Mouse (Mus musculus): ENCODE results near the gene Ap2m1. TPM values are rescaled to one million over a fixed set of nuclear protein-coding genes. Genes with fewer than 3 reads are reported as not detected.
"Not testable (repeated sequence)": the region's sequence is repeated elsewhere in the genome, so short reads cannot be mapped to it uniquely, and the experiment has no call there.

The Ap2m1 gene
- 100 to 1,000 TPM; 467 to 550 TPM for polyA plus RNA-seq (2017; shearing (Covaris generic))

- peak; percentile 100 for ATAC-seq
Measured at GRCm38 (mm10) chr16:20535296-20536080, at the start of gene Ap2m1. TSS of gene Ap2m1 (plus strand) at chr16:20535478.

- ATAC-seq: no peak
Measured at GRCm38 (mm10) chr16:20486048-20486447, 49.2 kb upstream of the Ap2m1 start.

- no peak for ATAC-seq
Measured at GRCm38 (mm10) chr16:20488151-20488550, 47.1 kb upstream of the Ap2m1 start.

- not testable (repeated sequence) for ATAC-seq
Measured at GRCm38 (mm10) chr16:20488751-20489150, 46.5 kb upstream of the Ap2m1 start.

GRCm38 (mm10) chr16:20489233-20489632 is 46.0 kb upstream of the Ap2m1 start:
- no peak for ATAC-seq

- ATAC-seq: no peak
Measured at GRCm38 (mm10) chr16:20490581-20490980, 44.7 kb upstream of the Ap2m1 start.

GRCm38 (mm10) chr16:20491301-20491700 is 44.0 kb upstream of the Ap2m1 start:
- ATAC-seq: no peak

- ATAC-seq: no peak
Measured at GRCm38 (mm10) chr16:20493452-20493851, 41.8 kb upstream of the Ap2m1 start.

GRCm38 (mm10) chr16:20496671-20497600 is 38.3 kb upstream of the Ap2m1 start:
- peak; percentile 70 for ATAC-seq

- ATAC-seq: no peak
Measured at GRCm38 (mm10) chr16:20497980-20498676, 37.1 kb upstream of the Ap2m1 start.

GRCm38 (mm10) chr16:20498677-20499475 is 36.4 kb upstream of the Ap2m1 start, which contains the start of gene Eif2b5:
TSS of gene Eif2b5 (plus strand) at chr16:20498817.
- ATAC-seq: peak; percentile 87

GRCm38 (mm10) chr16:20506000-20506399 is 29.3 kb upstream of the Ap2m1 start:
- ATAC-seq: no peak

- no peak for ATAC-seq
Measured at GRCm38 (mm10) chr16:20509349-20509748, 25.9 kb upstream of the Ap2m1 start.

GRCm38 (mm10) chr16:20511277-20511847 is 23.9 kb upstream of the Ap2m1 start:
- no peak for ATAC-seq

GRCm38 (mm10) chr16:20516032-20516431 is 19.2 kb upstream of the Ap2m1 start:
- no peak for ATAC-seq

GRCm38 (mm10) chr16:20516726-20517201 is 18.5 kb upstream of the Ap2m1 start, which contains the start of gene Dvl3:
TSS of gene Dvl3 (plus strand) at chr16:20516982.
- peak; percentile 70 for ATAC-seq

GRCm38 (mm10) chr16:20517216-20517615 is 18.1 kb upstream of the Ap2m1 start:
- peak; percentile 56 for ATAC-seq

GRCm38 (mm10) chr16:20517701-20518374 is 17.4 kb upstream of the Ap2m1 start:
- peak; percentile 15 for ATAC-seq

GRCm38 (mm10) chr16:20523886-20524285 is 11.4 kb upstream of the Ap2m1 start:
- ATAC-seq: no peak

- no peak for ATAC-seq
Measured at GRCm38 (mm10) chr16:20528779-20529178, 6.5 kb upstream of the Ap2m1 start.

- ATAC-seq: no peak
Measured at GRCm38 (mm10) chr16:20529375-20529774, 5.9 kb upstream of the Ap2m1 start.

Measured in activated CD4-positive, CD25-positive, alpha-beta regulatory T cell, adult 4 months (primary cell).